ENCODE assay signal across 14 mouse cellular contexts in the genomic region with DNA sequence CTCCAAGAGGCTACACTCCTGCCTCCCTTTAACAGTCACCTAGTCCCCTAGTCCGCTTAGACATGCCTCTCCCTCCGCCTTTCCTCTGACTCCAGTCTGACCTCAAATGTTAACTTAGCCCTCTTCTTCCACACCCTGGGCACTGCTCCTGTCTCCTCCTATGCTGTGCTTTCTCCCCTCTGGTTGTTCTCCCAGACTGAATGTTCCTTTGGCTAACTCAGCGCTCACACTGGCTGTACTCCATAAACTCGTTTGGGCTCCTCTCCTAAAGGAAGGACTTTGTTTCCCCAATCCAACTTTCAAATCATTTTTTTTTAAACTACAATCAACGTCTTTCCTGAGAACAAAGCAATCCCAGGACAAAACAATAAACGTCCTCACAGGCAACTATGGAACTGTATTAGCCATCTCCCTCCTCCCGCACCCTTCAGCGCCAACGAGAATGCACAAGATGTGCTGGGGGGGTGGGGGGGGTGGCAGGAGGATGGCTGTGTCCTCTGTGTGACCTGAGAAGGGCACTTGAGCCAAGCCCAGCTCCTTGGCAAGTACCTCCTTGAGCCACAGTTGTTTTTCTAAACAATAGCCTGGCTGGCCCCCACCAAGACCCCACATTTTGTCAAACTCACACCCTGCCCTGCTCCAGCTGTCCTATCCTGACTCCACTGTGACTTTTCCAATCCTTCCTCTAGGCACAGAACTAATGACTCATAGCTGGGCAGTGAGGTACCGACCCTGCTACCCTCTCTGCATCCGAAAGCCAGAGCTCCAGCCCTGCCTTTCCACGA. TPM values are rescaled to one million over a fixed set of nuclear protein-coding genes. Genes with fewer than 3 reads are reported as not detected.
DNase-seq lines count a peak whose midpoint lies in the region; ATAC-seq lines count a peak whose summit lies in the region.
"Had no signal": no experiment of that assay in that cellular context is flagged by ENCODE, and none has a peak within 500 bp of the region (broad histone marks: within the 10 kb centered on the region; RNA-seq: fewer than 3 reads in every experiment).

No protein-coding gene starts in this region.

- no peak overlapping the region for H3K4me2 ChIP-seq in midbrain, embryonic 14.5 days (ENCODE audit: low read length)
- H3K4me2 ChIP-seq: hindbrain, embryonic 13.5 days had no signal

- intact Hi-C loops in gastrocnemius, postnatal 14 days (cut with DNase I; ENCODE audit: low total_unique reads), result no loop called here

- 0 out of 2 replicates have a peak, but pooled peaks cover 4% of the 10 kb centered on the region for H3K27me3 ChIP-seq in limb, embryonic 10.5 days (ENCODE audit: low read depth, poor library complexity, severe bottlenecking)
- no peaks in the 10 kb centered on the region for H3K27me3 ChIP-seq in midbrain, embryonic 14.5 days (ENCODE audit: control insufficient read depth, insufficient read depth, low read length)
- H3K27me3 ChIP-seq: hindbrain, embryonic 13.5 days had no signal

- H3K4me1 ChIP-seq in limb, embryonic 10.5 days, result peaks cover 55% of the 10 kb centered on the region
- peaks cover 5% of the 10 kb centered on the region; the same call in 1 of the 2 replicates for H3K4me1 ChIP-seq in midbrain, embryonic 14.5 days (ENCODE audit: control insufficient read depth, insufficient read depth, low read length)

- no peak overlapping the region for H3K4me3 ChIP-seq in limb, embryonic 10.5 days
- H3K4me3 ChIP-seq in midbrain, embryonic 14.5 days (replicated peaks; ENCODE audit: low read depth, low read length), result no peak overlapping the region
- H3K4me3 ChIP-seq: hindbrain, embryonic 13.5 days; megakaryocyte, embryonic 14.5 days had no signal

- H3K27ac ChIP-seq in limb, embryonic 10.5 days, result peak overlapping the region; percentile 66
- H3K27ac ChIP-seq in midbrain, embryonic 14.5 days (replicated peaks; ENCODE audit: low read depth, low read length), result no peak overlapping the region
- H3K27ac ChIP-seq: hindbrain, embryonic 13.5 days; liver, embryonic 14.5 days had no signal

- no peaks in the 10 kb centered on the region for H3K9me3 ChIP-seq in limb, embryonic 10.5 days (replicated peaks)
- no peaks in the 10 kb centered on the region for H3K9me3 ChIP-seq in midbrain, embryonic 14.5 days (ENCODE audit: control insufficient read depth, low read length)
- H3K9me3 ChIP-seq: hindbrain, embryonic 13.5 days; megakaryocyte, embryonic 14.5 days had no signal

- H3K36me3 ChIP-seq in limb, embryonic 10.5 days, result no peaks in the 10 kb centered on the region
- no peaks in the 10 kb centered on the region for H3K36me3 ChIP-seq in midbrain, embryonic 14.5 days (ENCODE audit: control insufficient read depth, insufficient read depth, low read length)
- H3K36me3 ChIP-seq: hindbrain, embryonic 13.5 days had no signal

- H3K9ac ChIP-seq in midbrain, embryonic 14.5 days (replicated peaks; ENCODE audit: low read length), result no peak overlapping the region
- H3K9ac ChIP-seq: hindbrain, embryonic 13.5 days; liver, embryonic 14.5 days had no signal

- peak; percentile 63 for DNase-seq in gastrocnemius, adult 18-20 months (ENCODE audit: low spot score)
- no peak for DNase-seq in gastrocnemius, postnatal 14 days
- DNase-seq in kidney, postnatal 36 days, result peak; percentile 50 to 62
- DNase-seq in kidney, adult 9 months, result no peak
- DNase-seq in limb, embryonic 10.5 days (ENCODE audit: low spot score), result no peak
- no peak for DNase-seq in layer of hippocampus, postnatal 36 days
- DNase-seq in right cerebral cortex, postnatal 14 days, result no peak
- DNase-seq in midbrain, embryonic 14.5 days, result no peak
- DNase-seq: cerebellum, adult 9-10 months; kidney, adult 8-10 months had no signal

- 72% methylated on average over 12 of the region's 12 CpGs for WGBS in limb, embryonic 10.5 days
- WGBS in midbrain, embryonic 14.5 days, result 81% methylated on average over 12 of the region's 12 CpGs

- no peak for ATAC-seq in midbrain, embryonic 14.5 days (ENCODE audit: low FRiP score, low TSS enrichment)
- ATAC-seq: forebrain, embryonic 16.5 days had no signal

RNA-seq across cellular contexts. Expression of a gene that starts 34.4 kb away (rescaled TPM):
- 10 to 100 TPM; 24.9 to 35.9 TPM for total RNA-seq in gastrocnemius, adult 18-20 months (2021)
- 10 to 100 TPM; 17.0 to 34.2 TPM for total RNA-seq in gastrocnemius, postnatal 14 days (2021)
- 25.2 and 25.9 TPM in 2 replicates for polyA plus RNA-seq in limb, embryonic 10.5 days (2016; fragmentation: Nextera tagmentation; extraction: Ambion mirVana)
- total RNA-seq in layer of hippocampus, postnatal 36 days (2021), result 10 to 100 TPM; 50.2 to 56.3 TPM
- polyA plus RNA-seq in midbrain, embryonic 14.5 days (2014; fragmentation: Nextera tagmentation; extraction: Ambion mirVana), result 20.1 and 25.3 TPM in 2 replicates

Comparison
In these comparisons a context has a peak if more than half of its experiments do, and no peak if none do; other contexts are left out.
1. DNase-seq: peak in gastrocnemius, adult 18-20 months (single experiment) and kidney, postnatal 36 days (2 of 2); none in gastrocnemius, postnatal 14 days (single experiment), kidney, adult 9 months (single experiment), limb, embryonic 10.5 days (single experiment), layer of hippocampus, postnatal 36 days (0 of 2), right cerebral cortex, postnatal 14 days (single experiment) and midbrain, embryonic 14.5 days (single experiment).